In the genomic region with DNA sequence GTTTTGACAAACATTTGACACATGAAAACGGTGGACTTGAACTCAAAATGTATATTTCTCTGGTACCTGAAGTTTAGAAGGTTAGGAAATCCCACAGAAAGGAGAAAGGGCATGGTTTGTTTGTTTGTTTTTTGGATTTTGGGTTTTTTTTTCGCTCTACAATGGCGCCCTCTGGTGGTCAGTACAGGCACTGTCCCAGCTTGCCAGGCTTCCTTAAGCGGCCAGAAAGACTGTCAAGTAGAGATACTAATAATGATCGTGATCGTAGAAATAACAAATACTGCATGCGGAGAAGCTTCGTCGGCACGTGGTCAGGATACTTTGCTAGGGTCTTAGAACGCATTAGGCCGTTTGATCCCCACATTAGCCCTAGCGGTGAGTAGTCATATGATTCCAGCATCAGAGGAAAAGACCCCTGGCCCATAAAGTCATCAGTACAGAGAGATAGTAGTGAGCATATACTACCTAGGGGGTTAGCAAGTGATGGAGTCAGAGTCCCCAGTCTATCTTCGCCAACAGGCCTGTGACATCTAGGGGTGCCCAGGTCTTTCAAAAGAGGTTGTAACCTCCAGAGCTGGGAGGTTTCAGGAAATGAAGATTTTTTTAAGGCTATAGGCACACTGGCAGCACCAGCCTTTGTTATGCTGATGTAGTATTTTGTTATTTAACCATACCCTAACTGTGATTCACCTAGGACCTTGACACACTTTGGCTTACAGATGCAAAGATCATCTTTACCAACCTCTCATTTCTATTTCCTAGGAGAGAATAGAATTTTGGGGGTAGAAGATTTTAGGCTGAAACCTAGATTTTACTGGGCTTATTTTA, we compare ENCODE assay signal across 8 mouse cellular contexts. TPM values are rescaled to one million over a fixed set of nuclear protein-coding genes. Genes with fewer than 3 reads are reported as not detected.
A peak's percentile ranks its signal among the peaks of the same experiment; 100 is the strongest.
DNase-seq lines count a peak whose midpoint lies in the region; ATAC-seq and TF ChIP-seq lines count a peak whose summit lies in the region.

No protein-coding gene starts in this region.

- no peak for TF ChIP-seq CTCF in thymus, adult 2 months (IDR thresholded peaks at IDR 0.05; ENCODE audit: borderline replicate concordance, control insufficient read depth, extremely low read depth, insufficient read depth, low read length, poor library complexity)

- WGBS in thymus, adult 2 months, result 8% methylated on average over 14 of the region's 14 CpGs
- 12% methylated on average over 14 of the region's 14 CpGs for WGBS in embryonic facial prominence, embryonic 10.5 days
- WGBS in liver, embryonic 13.5 days (ENCODE audit: insufficient replicate concordance), result 7% methylated on average over 14 of the region's 14 CpGs

- H3K4me3 ChIP-seq in thymus, adult 2 months (ENCODE audit: control insufficient read depth, insufficient read depth, low read length), result no peak overlapping the region
- H3K4me3 ChIP-seq in embryonic facial prominence, embryonic 10.5 days, result no peak overlapping the region
- H3K4me3 ChIP-seq in liver, embryonic 13.5 days (replicated peaks), result no peak overlapping the region

- H3K9me3 ChIP-seq in embryonic facial prominence, embryonic 10.5 days, result no peaks in the 10 kb centered on the region
- no peaks in the 10 kb centered on the region for H3K9me3 ChIP-seq in liver, embryonic 13.5 days (replicated peaks)

- no peak for TF ChIP-seq POLR2A in thymus, adult 2 months (IDR thresholded peaks at IDR 0.05; ENCODE audit: control insufficient read depth, extremely low read depth, insufficient read depth, low read length, poor library complexity)

- H3K4me2 ChIP-seq in liver, embryonic 13.5 days, result no peak overlapping the region

- no peak for ATAC-seq in liver, embryonic 13.5 days (ENCODE audit: low read depth)
- ATAC-seq in activated CD4-positive, CD25-positive, alpha-beta regulatory T cell, adult 4 months, result no peak

- H3K4me1 ChIP-seq in thymus, adult 2 months (replicated peaks; ENCODE audit: control insufficient read depth, insufficient read depth, low read length), result no peaks in the 10 kb centered on the region; the same call in 1 of the 2 replicates
- H3K4me1 ChIP-seq in embryonic facial prominence, embryonic 10.5 days, result peaks cover 7% of the 10 kb centered on the region; the same call in 1 of the 2 replicates
- 0 out of 2 replicates have a peak, but pooled peaks cover 2% of the 10 kb centered on the region for H3K4me1 ChIP-seq in liver, embryonic 13.5 days (replicated peaks)

- no peak overlapping the region for H3K9ac ChIP-seq in liver, embryonic 13.5 days

- H3K36me3 ChIP-seq in thymus, adult 2 months (ENCODE audit: control insufficient read depth, insufficient read depth, low read length), result no peaks in the 10 kb centered on the region
- H3K36me3 ChIP-seq in embryonic facial prominence, embryonic 10.5 days (replicated peaks), result no peaks in the 10 kb centered on the region
- H3K36me3 ChIP-seq in liver, embryonic 13.5 days, result no peaks in the 10 kb centered on the region

- H3K27ac ChIP-seq in thymus, adult 2 months (ENCODE audit: control insufficient read depth, insufficient read depth, low read length), result no peak overlapping the region
- no peak overlapping the region for H3K27ac ChIP-seq in embryonic facial prominence, embryonic 10.5 days (replicated peaks)
- H3K27ac ChIP-seq in liver, embryonic 13.5 days, result no peak overlapping the region

- peak; percentile 31 for DNase-seq in thymus, adult 2 months
- no peak for DNase-seq in thymus, adult 18-20 months
- peak; percentile 75 for DNase-seq in adrenal gland, postnatal 14 days
- DNase-seq in embryonic facial prominence, embryonic 10.5 days (ENCODE audit: low spot score), result peak; percentile 45
- DNase-seq in heart, postnatal 36 days, result peak; percentile 67 to 73
- DNase-seq in liver, embryonic 13.5 days, result peak; percentile 14
- DNase-seq in neural tube, embryonic 10.5 days (ENCODE audit: extremely low spot score, low spot score), result peak; percentile 52

- intact Hi-C loops in heart, postnatal 36 days (cut with DNase I), result loop anchor here (1.0 to 10.0 kb wide), 5 partner anchors 74 to 762 kb away; a partner anchor contains a TSS

- H3K27me3 ChIP-seq in thymus, adult 2 months (ENCODE audit: control insufficient read depth, insufficient read depth, low read length), result no peaks in the 10 kb centered on the region
- peaks cover 15% of the 10 kb centered on the region for H3K27me3 ChIP-seq in embryonic facial prominence, embryonic 10.5 days (replicated peaks; ENCODE audit: low read depth, poor library complexity, severe bottlenecking)
- 0 out of 2 replicates have a peak, but pooled peaks cover 3% of the 10 kb centered on the region for H3K27me3 ChIP-seq in liver, embryonic 13.5 days

RNA-seq across cellular contexts. Expression of a gene that starts 18.4 kb away (rescaled TPM):
- polyA plus RNA-seq in thymus, adult 2 months (2012; rRNA removed), result 0.15 and 0.66 TPM in 2 replicates
- total RNA-seq in adrenal gland, postnatal 14 days (2021), result 0.44 and 0.71 TPM in 2 replicates
- polyA plus RNA-seq in embryonic facial prominence, embryonic 10.5 days (2016; fragmentation: Nextera tagmentation; extraction: Ambion mirVana), result 0.21 and 0.33 TPM in 2 replicates
- under 1 TPM; 0.30 to 0.69 TPM for total RNA-seq in heart, postnatal 36 days (2021)
- 0.03 and 0.14 TPM in 2 replicates for polyA plus RNA-seq in liver, embryonic 13.5 days (2015; fragmentation: Nextera tagmentation; extraction: Ambion mirVana)
- under 1 TPM; 0.11 to 0.13 TPM for polyA plus RNA-seq in activated CD4-positive, CD25-positive, alpha-beta regulatory T cell, adult 4 months (2017; shearing (Covaris generic))

Comparison
In these comparisons a context has a peak if more than half of its experiments do, and no peak if none do; other contexts are left out.
1. DNase-seq: peak in thymus, adult 2 months (single experiment), adrenal gland, postnatal 14 days (single experiment), embryonic facial prominence, embryonic 10.5 days (single experiment), heart, postnatal 36 days (2 of 2), liver, embryonic 13.5 days (single experiment) and neural tube, embryonic 10.5 days (single experiment); none in thymus, adult 18-20 months (0 of 2).